Mouse (Mus musculus) Muller cell, postnatal 12 days (primary cell): ENCODE measurements around the gene Prr23a3.

ENCODE experiments used
- DNase-seq: peaks from one replicate; pipeline ENCODE4 v3.0.0-alpha.2; 2015; ENCODE audit errors: inconsistent ontology term

Prr23a3 gene

DNA sequence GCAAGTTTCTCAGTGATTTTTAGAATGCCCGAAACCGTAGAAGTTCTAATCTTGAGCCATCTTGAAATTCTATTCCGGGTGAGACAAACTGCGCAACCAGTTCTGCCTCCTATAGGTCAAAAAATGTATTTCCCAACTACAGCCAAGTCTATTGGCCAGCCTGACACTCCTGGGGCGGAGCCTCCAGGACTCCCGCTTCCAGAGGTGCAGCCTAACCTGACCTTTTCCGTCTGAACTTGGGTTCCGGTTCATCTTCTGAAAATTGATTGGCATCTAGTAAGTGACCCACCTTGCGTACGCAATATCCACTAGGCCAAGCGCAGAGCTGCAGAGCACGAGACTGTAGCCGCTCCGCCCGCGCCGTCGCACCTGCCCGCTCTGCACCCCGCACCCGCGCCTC, at the start of gene Prr23a3:
Gene Prr23a3, plus strand, starts transcription at position 197 of the 400 bp plus-strand sequence.
- DNase-seq = no peak

DNA sequence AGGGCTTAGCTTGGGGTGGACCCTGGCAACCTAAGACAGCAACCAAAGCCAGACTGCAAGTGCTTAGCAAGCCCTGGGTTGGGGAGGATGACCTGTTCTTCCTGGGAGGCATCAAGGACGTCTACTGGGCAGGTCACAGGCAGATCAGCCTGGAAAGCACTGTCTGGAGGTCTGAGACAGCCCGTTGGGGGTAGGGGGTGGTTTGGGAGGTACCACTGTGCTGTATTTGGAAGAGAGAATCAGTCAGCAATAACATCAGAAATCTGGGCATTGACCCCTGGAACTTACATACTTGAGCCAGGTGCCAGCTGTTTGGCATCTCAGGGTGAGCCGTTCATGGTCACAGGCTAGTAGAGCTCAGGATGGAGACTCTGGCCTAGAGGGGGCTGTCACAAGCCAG, 48.5 kb upstream of the Prr23a3 start:
- no peak for DNase-seq

DNA sequence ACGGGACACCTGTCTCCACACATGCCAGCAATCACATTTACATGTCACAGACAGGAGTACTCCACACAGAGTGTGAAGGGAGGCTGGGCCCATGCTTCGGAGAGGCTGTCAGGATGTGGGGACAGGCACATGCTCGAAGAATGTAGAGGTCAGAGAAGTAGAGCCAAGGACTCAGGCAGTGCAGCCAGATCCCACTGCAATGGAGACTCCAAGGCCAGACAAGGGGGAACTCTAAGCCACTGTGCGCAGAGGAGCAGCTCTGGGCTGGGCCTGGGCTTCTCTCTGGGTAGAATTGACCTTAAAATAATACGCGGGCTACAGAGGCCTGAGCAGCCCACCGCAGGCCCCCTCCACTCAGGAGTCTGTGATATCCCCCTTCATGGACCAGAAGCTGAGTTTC, 47.0 kb upstream of the Prr23a3 start:
- DNase-seq = no peak

DNA sequence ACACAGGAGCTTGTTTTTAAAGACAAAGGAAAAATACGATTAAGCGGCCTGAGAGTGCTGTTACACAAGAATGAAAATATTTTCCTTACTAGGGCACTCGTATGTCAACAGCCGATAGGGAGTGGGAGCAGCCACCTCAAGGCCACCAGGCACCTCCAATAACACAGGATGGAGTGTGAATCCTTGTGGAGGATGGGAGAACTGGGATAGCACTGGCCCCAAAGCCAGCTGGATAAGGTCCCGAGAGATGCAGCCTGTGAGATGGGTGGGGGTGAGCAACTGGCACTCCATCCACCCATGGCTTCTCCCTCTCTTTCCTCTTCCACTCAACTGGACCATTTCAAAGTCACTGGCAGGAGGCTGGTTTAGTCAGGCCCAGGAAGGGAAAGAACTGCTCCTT, 45.6 kb upstream of the Prr23a3 start:
- DNase-seq = no peak

DNA sequence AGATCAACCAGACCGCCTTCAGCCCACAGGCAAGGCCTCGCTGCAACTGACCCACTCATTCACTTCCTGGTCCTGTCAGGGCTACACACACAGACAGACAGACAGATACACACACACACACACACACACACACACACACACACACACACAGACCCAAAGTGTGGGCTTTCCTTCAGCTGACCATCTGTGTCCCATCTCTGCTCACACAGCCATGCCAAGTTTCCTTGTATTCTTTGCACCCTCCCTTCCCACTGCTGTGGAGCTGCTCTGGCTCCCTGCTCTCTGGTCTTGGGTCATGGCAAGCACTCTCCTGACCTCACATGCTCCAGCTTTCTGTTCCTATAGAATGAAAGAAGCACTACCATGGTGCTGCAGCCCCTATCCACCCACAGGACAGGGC, 45.1 kb upstream of the Prr23a3 start:
- no peak for DNase-seq

DNA sequence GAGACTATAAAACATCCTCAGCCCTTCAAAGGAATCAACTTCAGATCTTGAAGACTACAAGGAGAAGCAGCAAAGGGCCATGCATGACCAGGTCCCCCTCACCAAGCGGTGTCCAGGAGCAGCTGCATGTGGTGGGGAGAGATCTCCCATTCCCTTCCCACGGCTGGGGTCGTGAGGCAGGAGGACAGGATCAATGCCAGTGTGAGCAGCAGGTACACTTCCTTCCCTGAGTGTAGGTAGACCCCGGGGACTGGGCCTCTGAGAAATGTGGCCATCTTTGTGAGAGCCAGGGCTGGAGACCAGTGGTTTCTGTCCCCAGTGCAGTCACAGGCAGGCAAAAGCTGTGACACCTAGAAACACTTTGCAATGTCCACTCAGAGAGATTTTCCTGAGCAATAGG, 44.1 kb upstream of the Prr23a3 start:
- no peak for DNase-seq

DNA sequence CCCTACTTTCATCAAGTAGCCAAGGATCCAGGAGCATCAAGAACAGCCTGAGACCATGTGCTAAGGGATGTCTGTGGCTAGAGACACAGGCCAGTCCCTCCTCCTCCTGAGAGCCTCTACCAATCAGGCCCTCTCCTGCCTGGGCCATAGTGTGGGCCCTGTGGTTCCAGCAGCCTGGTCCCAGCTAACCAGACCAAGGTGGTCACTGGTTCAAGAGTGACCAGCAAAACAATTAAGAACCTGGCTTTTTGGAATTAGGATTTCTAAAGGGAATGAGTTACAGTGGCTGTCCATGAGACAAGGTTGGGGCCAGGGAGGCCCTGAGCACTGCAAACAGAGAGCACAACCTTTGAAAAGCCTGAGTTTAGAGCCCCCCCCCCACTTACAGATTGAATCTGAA, 43.5 kb upstream of the Prr23a3 start:
- no peak for DNase-seq

DNA sequence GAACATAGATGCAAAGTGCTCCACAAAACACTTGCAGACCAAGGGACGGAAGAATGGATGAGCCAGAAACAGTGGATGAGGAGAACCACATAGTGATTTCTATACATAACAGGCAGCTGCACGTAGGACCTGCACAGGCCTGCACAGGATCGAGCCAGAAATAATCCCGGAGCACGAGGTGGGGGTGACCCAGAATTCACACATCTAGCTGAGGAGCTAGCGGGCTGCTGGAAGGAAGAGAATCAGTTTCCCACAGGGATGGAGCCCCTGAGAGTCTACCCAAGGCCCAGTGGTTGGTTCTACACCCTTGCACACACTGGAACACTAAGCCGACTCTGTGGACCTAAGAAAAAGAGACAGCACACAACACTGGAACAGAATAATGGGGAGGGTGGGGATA, 40.8 kb upstream of the Prr23a3 start:
- DNase-seq = no peak

DNA sequence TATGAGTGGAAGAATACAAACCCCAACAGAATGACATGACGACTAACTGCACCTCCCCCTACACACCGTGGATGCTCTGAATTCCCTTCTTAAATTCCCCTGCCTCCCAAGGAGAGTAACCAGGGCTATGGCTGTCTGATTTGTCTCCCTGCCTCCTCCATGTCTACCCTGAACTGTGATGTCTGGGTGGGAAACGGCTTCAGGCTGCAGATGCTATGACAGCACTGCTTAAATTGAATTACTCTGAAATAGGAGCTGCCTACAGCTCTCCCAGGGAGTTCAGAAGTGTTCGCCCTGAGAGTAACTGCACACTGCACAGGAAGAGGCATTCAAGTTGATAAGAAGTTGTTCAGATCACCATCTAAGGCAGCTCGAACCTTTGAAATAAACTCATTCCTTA, 35.1 kb upstream of the Prr23a3 start:
- DNase-seq = no peak

DNA sequence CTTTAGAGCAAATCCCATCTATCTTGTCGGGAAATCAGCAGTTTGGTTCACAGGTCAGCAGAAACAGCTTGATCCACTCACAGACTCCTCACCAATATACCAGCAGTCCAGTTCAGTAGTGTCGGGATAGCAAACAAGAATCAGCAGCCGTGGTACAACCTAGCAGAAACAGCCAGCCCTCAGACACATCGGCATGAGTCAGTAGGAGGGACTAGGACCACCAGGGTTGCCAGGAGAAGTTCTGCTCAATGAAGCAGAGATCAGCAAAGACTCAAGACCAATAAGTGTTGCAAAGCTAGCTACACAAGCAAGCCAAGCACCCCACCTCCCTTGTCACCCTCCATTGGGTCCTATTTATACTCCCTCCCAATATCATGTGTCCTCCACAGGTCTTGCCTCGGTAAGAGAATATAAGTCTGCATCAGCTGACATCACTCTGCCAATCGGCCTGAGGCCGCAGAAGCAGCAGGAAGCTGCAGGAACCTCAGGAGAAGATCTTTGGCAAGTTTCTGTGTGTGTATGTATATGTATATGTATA, 27.0 kb upstream of the Prr23a3 start:
- no peak for DNase-seq

DNA sequence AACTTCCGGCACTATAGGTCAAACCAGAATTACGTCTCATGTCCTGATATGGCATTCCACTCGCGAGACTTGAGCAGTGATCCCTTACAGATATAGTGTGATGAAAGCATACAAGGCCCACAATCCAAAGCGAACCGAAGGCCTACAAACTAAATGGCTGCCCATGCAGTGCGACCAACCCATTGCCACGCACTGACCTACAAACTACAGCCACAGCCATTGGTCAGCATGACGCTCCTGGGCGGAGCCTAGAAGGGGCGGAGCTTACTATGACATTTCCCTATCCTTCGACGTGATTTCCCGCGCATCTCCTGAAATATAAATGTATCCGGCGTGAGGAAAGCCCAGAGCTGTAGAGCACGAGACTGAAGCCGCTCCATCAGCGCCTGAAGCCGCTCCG, 22.4 kb upstream of the Prr23a3 start, which contains the start of gene Prr23a1:
Gene Prr23a1, plus strand, starts transcription at position 387 of the 400 bp plus-strand sequence.
- no peak for DNase-seq

DNA sequence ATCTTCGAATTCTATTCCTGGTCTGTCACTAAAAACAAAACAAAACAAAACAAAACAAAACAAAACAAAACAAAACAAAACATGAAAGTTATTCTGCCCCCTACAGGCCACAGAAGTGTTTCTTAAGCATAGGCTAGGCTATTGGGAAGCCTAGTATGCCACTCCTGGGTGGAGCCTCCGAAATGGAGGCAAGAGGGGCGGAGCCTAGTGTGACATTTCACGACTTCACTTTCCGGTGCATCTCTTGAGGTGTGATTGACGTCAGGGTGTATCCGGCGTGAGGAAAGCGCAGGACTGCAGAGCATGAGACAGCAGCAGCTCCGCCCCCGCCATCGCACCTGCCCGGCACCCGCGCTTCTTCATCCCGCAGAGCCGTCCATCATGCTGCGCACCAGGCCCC, 8.4 kb upstream of the Prr23a3 start, which contains the start of gene Prr23a2:
Gene Prr23a2, plus strand, starts transcription at position 285 of the 400 bp plus-strand sequence.
- no peak for DNase-seq

DNA sequence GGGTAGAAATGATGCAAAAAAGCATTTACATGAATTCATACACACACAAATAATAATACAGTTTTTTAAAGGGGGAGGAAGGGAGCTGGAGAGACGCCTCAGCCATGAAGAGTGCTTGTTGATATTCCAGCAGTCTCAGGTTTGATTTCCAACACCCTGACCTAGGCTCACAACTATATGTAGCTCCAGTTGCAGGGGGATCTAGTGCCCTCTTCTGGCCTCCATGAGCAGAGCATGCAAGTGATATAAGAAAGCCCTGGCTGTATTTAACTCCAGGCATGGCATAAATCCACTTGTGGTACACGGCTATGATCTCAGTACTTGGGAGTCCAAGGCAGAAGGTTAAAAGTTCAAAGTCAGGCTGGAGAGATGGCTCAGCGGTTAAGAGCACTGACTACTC, 1.1 kb upstream of the Prr23a3 start:
- no peak for DNase-seq

DNA sequence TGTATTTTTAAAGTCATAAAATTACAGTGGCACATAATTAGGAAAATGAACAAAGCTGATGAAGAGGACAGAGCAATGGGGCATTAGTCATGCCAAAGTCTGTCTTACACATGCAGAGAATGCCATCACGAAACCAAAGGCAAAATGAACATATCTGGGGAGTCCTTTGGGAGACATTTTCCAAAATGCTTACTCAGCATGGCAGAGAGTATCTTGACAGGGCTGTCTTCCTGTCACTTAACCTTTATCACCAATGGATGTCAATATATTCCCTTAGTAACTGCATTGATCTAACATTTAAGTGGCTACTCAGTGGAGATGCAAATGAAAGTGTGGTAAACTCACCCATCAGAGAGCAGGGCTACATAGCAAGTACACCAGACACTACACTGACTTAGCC, 36.9 kb downstream of the Prr23a3 start:
- no peak for DNase-seq

DNA sequence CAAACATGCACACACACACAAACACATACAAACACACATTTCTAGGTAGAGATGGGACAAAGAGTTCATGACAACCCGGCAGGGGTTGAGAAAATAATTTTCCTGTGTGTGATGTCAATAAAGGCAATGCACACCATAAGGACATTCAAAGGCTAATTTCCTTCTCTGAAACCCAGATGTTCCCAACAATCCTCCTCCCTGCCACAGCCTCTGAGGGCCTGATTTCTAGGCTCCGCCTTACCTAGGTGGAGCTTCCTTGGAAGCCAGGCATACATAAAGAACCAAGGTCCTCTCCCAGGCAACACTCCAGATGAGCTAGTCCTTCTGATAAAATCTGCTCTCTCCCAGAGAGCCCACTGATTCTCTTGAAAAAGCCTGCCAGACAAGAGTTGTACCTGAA, 38.3 kb downstream of the Prr23a3 start, which contains the start of gene 7420426K07Rik:
Gene 7420426K07Rik, plus strand, starts transcription at position 301 of the 400 bp plus-strand sequence.
- no peak for DNase-seq
